Mouse (Mus musculus): ENCODE results near the gene Aox1. TPM values are rescaled to one million over a fixed set of nuclear protein-coding genes. Genes with fewer than 3 reads are reported as not detected.

Aox1 gene
- polyA plus RNA-seq, 1 experiment: 2.4 TPM

- no peak for TF ChIP-seq MYOG (IDR thresholded peaks at IDR 0.05; ENCODE audit: control insufficient read depth in 1 of 3, insufficient read depth in 1 of 3, insufficient read length in 2 of 3, low read depth in 2 of 3)
- no peak overlapping the region for H3K4me2 ChIP-seq (ENCODE audit: low read depth)
- H3K27me3 ChIP-seq (ENCODE audit: control insufficient read depth, insufficient read depth, insufficient read length): no peaks in the 10 kb centered on the region
- H3K79me2 ChIP-seq (ENCODE audit: control insufficient read depth, insufficient read depth): no peaks in the 10 kb centered on the region
- peaks cover 12% of the 10 kb centered on the region for H3K36me3 ChIP-seq (ENCODE audit: control insufficient read depth, insufficient read depth)
- no peak overlapping the region for H3K4me3 ChIP-seq
- H3ac ChIP-seq (ENCODE audit: control insufficient read depth, insufficient read length): no peak overlapping the region
Measured at GRCm38 (mm10) chr1:58081356-58081755, 51.6 kb downstream of the Aox1 start.

DNA sequence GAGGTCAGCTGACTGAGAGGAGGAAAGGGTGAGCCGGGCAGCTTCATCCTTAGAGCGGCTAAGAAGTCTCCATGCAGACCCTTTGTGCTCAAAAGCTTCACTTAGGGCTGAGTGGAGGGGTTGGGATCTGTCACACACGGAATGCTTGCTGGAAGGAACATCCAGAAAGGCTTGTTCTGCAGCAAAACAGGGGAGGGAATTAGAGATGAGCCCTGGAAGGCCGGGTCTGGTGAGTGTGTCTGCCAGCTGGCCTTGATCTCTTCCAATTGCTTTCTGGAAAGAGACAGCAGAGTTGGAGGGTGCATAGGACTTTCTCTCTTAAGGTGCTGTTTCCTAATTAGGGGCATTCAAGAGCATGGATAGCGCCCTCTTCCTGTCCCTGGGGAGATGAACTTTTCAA is 59.6 kb downstream of the Aox1 start:
- H3K79me2 ChIP-seq (ENCODE audit: control insufficient read depth, insufficient read depth): no peaks in the 10 kb centered on the region

DNA sequence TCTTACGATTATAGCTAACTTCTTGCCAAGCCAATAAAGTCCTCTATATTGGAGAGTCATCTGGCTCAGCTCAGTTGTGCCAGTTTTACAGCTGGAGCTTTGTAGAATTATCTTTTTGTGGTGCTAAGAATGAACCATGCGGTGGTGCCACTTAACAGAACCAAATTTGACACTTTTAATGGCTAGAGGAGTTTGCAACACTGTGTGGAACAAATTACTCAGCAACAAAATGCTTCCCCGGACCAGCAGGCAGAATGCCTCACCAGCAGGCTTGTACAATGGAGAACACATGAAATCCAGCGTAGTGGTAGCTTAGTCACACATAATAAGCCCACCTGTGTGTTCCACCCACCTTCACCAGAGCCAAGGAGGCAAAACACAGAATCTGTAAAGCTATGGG is 60.5 kb downstream of the Aox1 start:
- Histone ChIP-seq H3K36me3 (ENCODE audit: control insufficient read depth, insufficient read depth) (no peaks in the 10 kb centered on the region), H3K79me2 (ENCODE audit: control insufficient read depth, insufficient read depth) (no peaks in the 10 kb centered on the region), H3ac (ENCODE audit: control insufficient read depth, insufficient read length) (no peak overlapping the region), H3K4me3 (no peak overlapping the region), H3K4me2 (ENCODE audit: low read depth) (no peak overlapping the region), H3K27me3 (ENCODE audit: control insufficient read depth, insufficient read depth, insufficient read length) (no peaks in the 10 kb centered on the region)
- TF ChIP-seq REST (IDR thresholded peaks at IDR 0.05; ENCODE audit: insufficient read depth, insufficient read length): no peak
- no peak for TF ChIP-seq TCF3 (IDR thresholded peaks at IDR 0.05; ENCODE audit: insufficient read length, low read depth)
- TF ChIP-seq MYOD1 (IDR thresholded peaks at IDR 0.05; ENCODE audit: control insufficient read depth in 1 of 3, insufficient read length in 2 of 3, low read depth in 2 of 3): no peak
- TF ChIP-seq CEBPB (IDR thresholded peaks at IDR 0.05; ENCODE audit: insufficient read depth, poor library complexity, severe bottlenecking): no peak
- no peak for TF ChIP-seq E2F4 (IDR thresholded peaks at IDR 0.05; ENCODE audit: insufficient read depth)

More for the DNA sequence above, 59.6 kb downstream of the Aox1 start:
- no peak for TF ChIP-seq MAX (IDR thresholded peaks at IDR 0.05; ENCODE audit: low read depth)
- TF ChIP-seq CEBPB (IDR thresholded peaks at IDR 0.05; ENCODE audit: insufficient read depth, poor library complexity, severe bottlenecking): no peak
- no peak for TF ChIP-seq MYOD1 (IDR thresholded peaks at IDR 0.05; ENCODE audit: control insufficient read depth in 1 of 3, insufficient read length in 2 of 3, low read depth in 2 of 3)
- H3K36me3 ChIP-seq (ENCODE audit: control insufficient read depth, insufficient read depth): no peaks in the 10 kb centered on the region
- H3K4me2 ChIP-seq (ENCODE audit: low read depth): no peak overlapping the region
- no peaks in the 10 kb centered on the region for H3K27me3 ChIP-seq (ENCODE audit: control insufficient read depth, insufficient read depth, insufficient read length)
- no peak overlapping the region for H3K4me3 ChIP-seq
- H3ac ChIP-seq (ENCODE audit: control insufficient read depth, insufficient read length): no peak overlapping the region

- no peaks in the 10 kb centered on the region for H3K36me3 ChIP-seq (ENCODE audit: control insufficient read depth, insufficient read depth)
- H3ac ChIP-seq (ENCODE audit: control insufficient read depth, insufficient read length): no peak overlapping the region
- no peaks in the 10 kb centered on the region for H3K79me2 ChIP-seq (ENCODE audit: control insufficient read depth, insufficient read depth)
- H3K27me3 ChIP-seq (ENCODE audit: control insufficient read depth, insufficient read depth, insufficient read length): no peaks in the 10 kb centered on the region
- no peak for TF ChIP-seq MYOG (IDR thresholded peaks at IDR 0.05; ENCODE audit: control insufficient read depth in 1 of 3, insufficient read depth in 1 of 3, insufficient read length in 2 of 3, low read depth in 2 of 3)
- TF ChIP-seq POLR2A (IDR thresholded peaks at IDR 0.05; ENCODE audit: insufficient read length, low read depth): no peak
- H3K4me3 ChIP-seq: no peak overlapping the region
- no peak overlapping the region for H3K4me2 ChIP-seq (ENCODE audit: low read depth)
Measured at GRCm38 (mm10) chr1:58091213-58091612, 61.5 kb downstream of the Aox1 start.

DNA sequence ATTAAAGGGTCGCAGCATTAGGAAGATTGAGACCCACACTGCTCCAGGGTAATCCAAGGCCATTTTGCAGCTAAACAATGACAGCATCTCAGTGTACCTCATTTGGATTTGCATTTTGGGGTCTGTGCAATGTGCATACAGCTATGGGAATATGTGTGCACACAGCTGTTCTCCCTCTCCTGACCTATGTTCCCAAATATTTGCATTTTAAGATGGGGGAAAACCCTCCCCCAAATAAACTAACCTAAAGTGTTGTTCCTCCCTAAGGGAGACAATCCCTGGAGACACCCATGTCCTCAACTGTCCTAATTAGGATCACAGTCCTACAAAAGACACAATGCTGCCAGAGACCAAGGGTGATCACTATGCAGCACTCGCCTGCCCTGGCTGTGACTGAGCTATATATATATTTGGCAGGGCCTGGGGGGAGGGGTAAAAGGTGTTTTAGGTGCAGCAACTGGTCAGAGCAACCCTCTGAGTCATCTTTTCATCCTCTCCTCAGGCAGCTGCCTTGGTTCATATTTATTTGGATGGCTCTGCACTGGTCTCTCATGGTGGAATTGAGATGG is 62.3 kb downstream of the Aox1 start:
- no peaks in the 10 kb centered on the region for H3K79me2 ChIP-seq (ENCODE audit: control insufficient read depth, insufficient read depth)
- H3K27me3 ChIP-seq (ENCODE audit: control insufficient read depth, insufficient read depth, insufficient read length): no peaks in the 10 kb centered on the region
- H3ac ChIP-seq (ENCODE audit: control insufficient read depth, insufficient read length): no peak overlapping the region
- H3K36me3 ChIP-seq (ENCODE audit: control insufficient read depth, insufficient read depth): no peaks in the 10 kb centered on the region
- H3K4me3 ChIP-seq: no peak overlapping the region
- no peak for TF ChIP-seq TCF12 (IDR thresholded peaks at IDR 0.05; ENCODE audit: insufficient read depth, poor library complexity, severe bottlenecking)
- TF ChIP-seq REST (IDR thresholded peaks at IDR 0.05; ENCODE audit: insufficient read depth, insufficient read length): no peak
- TF ChIP-seq USF1 (IDR thresholded peaks at IDR 0.05; ENCODE audit: low read depth): no peak
- TF ChIP-seq POLR2A (IDR thresholded peaks at IDR 0.05; ENCODE audit: insufficient read length, low read depth): no peak
- TF ChIP-seq MYOG (IDR thresholded peaks at IDR 0.05; ENCODE audit: control insufficient read depth in 1 of 3, insufficient read depth in 1 of 3, insufficient read length in 2 of 3, low read depth in 2 of 3): no peak
- no peak for TF ChIP-seq MYOD1 (IDR thresholded peaks at IDR 0.05; ENCODE audit: control insufficient read depth in 1 of 3, insufficient read length in 2 of 3, low read depth in 2 of 3)
- no peak for TF ChIP-seq CEBPB (IDR thresholded peaks at IDR 0.05; ENCODE audit: insufficient read depth, poor library complexity, severe bottlenecking)
- TF ChIP-seq MAX (IDR thresholded peaks at IDR 0.05; ENCODE audit: low read depth): no peak
- TF ChIP-seq SRF (IDR thresholded peaks at IDR 0.05; ENCODE audit: control insufficient read depth, insufficient read length, low read depth): no peak
- TF ChIP-seq TCF3 (IDR thresholded peaks at IDR 0.05; ENCODE audit: insufficient read length, low read depth): no peak
- no peak for TF ChIP-seq POLR2AphosphoS2 (IDR thresholded peaks at IDR 0.05; ENCODE audit: insufficient read length, low read depth)
- no peak for TF ChIP-seq E2F4 (IDR thresholded peaks at IDR 0.05; ENCODE audit: insufficient read depth)
- H3K4me2 ChIP-seq (ENCODE audit: low read depth): no peak overlapping the region

- Histone ChIP-seq H3ac (ENCODE audit: control insufficient read depth, insufficient read length) (no peak overlapping the region), H3K27me3 (ENCODE audit: control insufficient read depth, insufficient read depth, insufficient read length) (no peaks in the 10 kb centered on the region)
- TF ChIP-seq TCF12 (IDR thresholded peaks at IDR 0.05; ENCODE audit: insufficient read depth, poor library complexity, severe bottlenecking): no peak
- no peak for TF ChIP-seq CEBPB (IDR thresholded peaks at IDR 0.05; ENCODE audit: insufficient read depth, poor library complexity, severe bottlenecking)
- TF ChIP-seq MYOD1 (IDR thresholded peaks at IDR 0.05; ENCODE audit: control insufficient read depth in 1 of 3, insufficient read length in 2 of 3, low read depth in 2 of 3): no peak
Measured at GRCm38 (mm10) chr1:58097338-58097737, 67.6 kb downstream of the Aox1 start.

More at GRCm38 (mm10) chr1:58097338-58097737, 67.6 kb downstream of the Aox1 start:
- Histone ChIP-seq H3K4me3 (no peak overlapping the region), H3K36me3 (ENCODE audit: control insufficient read depth, insufficient read depth) (no peaks in the 10 kb centered on the region), H3K79me2 (ENCODE audit: control insufficient read depth, insufficient read depth) (no peaks in the 10 kb centered on the region), H3K4me2 (ENCODE audit: low read depth) (no peak overlapping the region)

Measured in myocyte (in vitro differentiated cells).